Mouse (Mus musculus): ENCODE measurements at regions not wholly inside any gene's neighbourhood (a gene's known extent, or its start where the extent isn't known, plus 50 kb on each side); places are given as distances from the start of the nearest gene placed in this dataset.
"Not testable (repeated sequence)": the region's sequence is repeated elsewhere in the genome, so short reads cannot be mapped to it uniquely, and the experiment has no call there.

- no peak for DNase-seq (ENCODE audit: low read depth)
These were observed 368.5 kb upstream of the Zfp703 start for GRCm38 (mm10) chr8:26608588-26608987.

- DNase-seq (ENCODE audit: low read depth): no peak
These were observed 365.0 kb upstream of the Zfp703 start for GRCm38 (mm10) chr8:26612153-26612552.

GRCm38 (mm10) chr8:26622311-26623052 lies 354.6 kb upstream of the Zfp703 start:
- DNase-seq (ENCODE audit: low read depth): no peak

GRCm38 (mm10) chr8:26626186-26626585 lies 350.9 kb upstream of the Zfp703 start:
- peak; percentile 44 for DNase-seq (ENCODE audit: low read depth)

GRCm38 (mm10) chr8:26626651-26627077 lies 350.5 kb upstream of the Zfp703 start:
- DNase-seq (ENCODE audit: low read depth): no peak

- no peak for DNase-seq (ENCODE audit: low read depth)
These were observed 349.8 kb upstream of the Zfp703 start for GRCm38 (mm10) chr8:26627191-26627891.

- DNase-seq (ENCODE audit: low read depth): no peak
These were observed 346.6 kb upstream of the Zfp703 start for GRCm38 (mm10) chr8:26630544-26630943.

- no peak for DNase-seq (ENCODE audit: low read depth)
These were observed 341.4 kb upstream of the Zfp703 start for GRCm38 (mm10) chr8:26635701-26636100.

GRCm38 (mm10) chr8:26645375-26645774 lies 331.8 kb upstream of the Zfp703 start:
- DNase-seq (ENCODE audit: low read depth): not testable (repeated sequence)

GRCm38 (mm10) chr8:26650287-26650686 lies 326.8 kb upstream of the Zfp703 start:
- DNase-seq (ENCODE audit: low read depth): no peak

GRCm38 (mm10) chr8:26655897-26656296 lies 321.2 kb upstream of the Zfp703 start:
- DNase-seq (ENCODE audit: low read depth): no peak

- DNase-seq (ENCODE audit: low read depth): no peak
These were observed 320.6 kb upstream of the Zfp703 start for GRCm38 (mm10) chr8:26656310-26657075.

GRCm38 (mm10) chr8:26659381-26659780 lies 317.7 kb upstream of the Zfp703 start:
- peak; percentile 15 for DNase-seq (ENCODE audit: low read depth)

GRCm38 (mm10) chr8:26669541-26669940 lies 307.6 kb upstream of the Zfp703 start:
- no peak for DNase-seq (ENCODE audit: low read depth)

GRCm38 (mm10) chr8:26672486-26673395 lies 304.4 kb upstream of the Zfp703 start:
- DNase-seq (ENCODE audit: low read depth): no peak

- no peak for DNase-seq (ENCODE audit: low read depth)
These were observed 299.5 kb upstream of the Zfp703 start for GRCm38 (mm10) chr8:26677584-26678138.

- DNase-seq (ENCODE audit: low read depth): no peak
These were observed 296.2 kb upstream of the Zfp703 start for GRCm38 (mm10) chr8:26680891-26681381.

- DNase-seq (ENCODE audit: low read depth): no peak
These were observed 290.0 kb upstream of the Zfp703 start for GRCm38 (mm10) chr8:26687146-26687545.

GRCm38 (mm10) chr8:26688035-26688434 lies 289.1 kb upstream of the Zfp703 start:
- no peak for DNase-seq (ENCODE audit: low read depth)

- DNase-seq (ENCODE audit: low read depth): no peak
These were observed 288.2 kb upstream of the Zfp703 start for GRCm38 (mm10) chr8:26688745-26689478.

Measured in naive thymus-derived CD4-positive, alpha-beta T cell, adult 2 months (primary cell).